Comparison of ENCODE assay signal across 16 mouse cellular contexts in the genomic region with DNA sequence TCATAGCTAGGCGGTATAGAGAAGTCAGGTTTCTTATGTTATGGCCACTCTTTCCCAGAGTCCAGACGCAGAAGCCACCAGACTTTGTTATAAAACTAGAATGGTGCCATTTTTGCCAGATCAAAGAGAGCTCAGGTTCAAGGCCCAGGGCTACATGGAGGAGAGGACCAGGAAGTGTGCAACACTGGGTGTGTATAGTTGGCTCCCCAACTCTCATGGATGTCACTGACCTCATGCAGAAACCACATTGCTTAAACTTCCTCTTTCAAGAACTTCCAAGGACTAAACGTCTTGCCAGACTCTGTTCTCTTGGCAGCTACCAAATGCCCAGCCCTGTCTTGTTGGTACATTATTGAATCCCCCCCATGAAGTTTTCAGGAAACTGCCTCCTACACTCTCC. TPM values are rescaled to one million over a fixed set of nuclear protein-coding genes. Genes with fewer than 3 reads are reported as not detected.
"Had no signal": no experiment of that assay in that cellular context is flagged by ENCODE, and none has a peak within 500 bp of the region (broad histone marks: within the 10 kb centered on the region; RNA-seq: fewer than 3 reads in every experiment).

No protein-coding gene starts in this region.

- ATAC-seq: inflammation-experienced regulatory T-cells, adult 6 months; midbrain, embryonic 15.5 days had no signal

- H3K4me1 ChIP-seq: limb, embryonic 13.5 days; megakaryocyte, embryonic 14.5 days; neural tube, embryonic 12.5 days had no signal

- H3K27ac ChIP-seq: kidney, postnatal 0 days; limb, embryonic 13.5 days; liver, embryonic 15.5 days; midbrain, embryonic 15.5 days; neural tube, embryonic 12.5 days had no signal

- H3K4me3 ChIP-seq: limb, embryonic 13.5 days; liver, embryonic 15.5 days; megakaryocyte, embryonic 14.5 days; midbrain, embryonic 15.5 days; neural tube, embryonic 12.5 days had no signal

- DNase-seq: kidney, adult 8-10 months; kidney, postnatal 36 days; left cerebral cortex, postnatal 4 days; lung, adult 2 months; right cerebral cortex, adult 18-20 months; right cerebral cortex, postnatal 25 days; thymus, adult 2 months; thymus, postnatal 25 days had no signal

RNA-seq across cellular contexts. Expression of a gene that starts 54.7 kb away (rescaled TPM):
- total RNA-seq: monocyte, adult 5-6 weeks had no signal
